Mouse (Mus musculus) stomach, postnatal 0 days (tissue): ENCODE measurements at regions not wholly inside any gene's neighbourhood (a gene's known extent, or its start where the extent isn't known, plus 50 kb on each side); places are given as distances from the start of the nearest gene placed in this dataset.
A peak's percentile ranks its signal among the peaks of the same experiment; 100 is the strongest.

ENCODE experiments used
- ATAC-seq: fragments of 200-750 bp; cut with Nextera tagmentation; 2 replicates; pipeline ENCODE4 v1.8.0; 2017; ENCODE audit not compliant: low FRiP score, low TSS enrichment
- DNase-seq: peaks from one replicate; pipeline ENCODE4 v3.0.0-alpha.2; 2016; ENCODE audit warnings: low spot score
- H3K27ac ChIP-seq: fragments of 300-500 bp; sonication (generic); replicated peaks from 2 replicates; pipeline ENCODE4 v1.5.1; 2014; ENCODE audit warnings: mild to moderate bottlenecking, control low read depth
- H3K27me3 ChIP-seq: fragments of 300-500 bp; sonication (generic); 2 replicates; pipeline ENCODE4 v1.6.1; 2014; ENCODE audit warnings: low read length; ENCODE audit not compliant: control insufficient read depth, insufficient read depth
- H3K36me3 ChIP-seq: fragments of 300-500 bp; sonication (generic); 2 replicates; pipeline ENCODE4 v1.6.1; 2014; ENCODE audit warnings: low read length, mixed read lengths; ENCODE audit not compliant: control insufficient read depth, insufficient read depth
- H3K4me1 ChIP-seq: fragments of 300-500 bp; sonication (generic); replicated peaks from 2 replicates; pipeline ENCODE4 v1.6.1; 2014; ENCODE audit warnings: antibody characterized with exemption; ENCODE audit not compliant: control insufficient read depth, insufficient read depth
- H3K4me2 ChIP-seq: fragments of 300-500 bp; sonication (generic); replicated peaks from 2 replicates; pipeline ENCODE4 v1.6.1; 2014; ENCODE audit warnings: low read depth, mild to moderate bottlenecking, control low read depth, moderate library complexity
- H3K4me3 ChIP-seq: fragments of 300-500 bp; sonication (generic); 2 replicates; pipeline ENCODE4 v1.5.1; 2014; ENCODE audit warnings: low read depth, low read length, control low read depth
- H3K9ac ChIP-seq: fragments of 300-500 bp; sonication (generic); 2 replicates; pipeline ENCODE4 v1.6.1; 2014; ENCODE audit warnings: mild to moderate bottlenecking, low read length, control low read depth, mixed read lengths
- H3K9me3 ChIP-seq: fragments of 300-500 bp; sonication (generic); 2 replicates; pipeline ENCODE4 v1.6.1; 2016; ENCODE audit warnings: low read length; ENCODE audit not compliant: control insufficient read depth
- CTCF ChIP-seq: IDR thresholded peaks from 2 replicates; pipeline ENCODE4 v1.5.1; 2016; ENCODE audit warnings: antibody characterized with exemption, low read depth, mild to moderate bottlenecking, moderate library complexity
- EP300 ChIP-seq: optimal IDR thresholded peaks from 2 replicates; pipeline ENCODE3; 2016; ENCODE audit warnings: antibody characterized with exemption
- WGBS: fragments of 180-500 bp; shearing (Covaris S2); extraction: QIAGEN DNeasy Blood & Tissue Kit; methylation state at CpG from one replicate; pipeline ENCODE4 v1.1.7; 2014; 5-methylcytosine and 5-hydroxymethylcytosine counted together

DNA sequence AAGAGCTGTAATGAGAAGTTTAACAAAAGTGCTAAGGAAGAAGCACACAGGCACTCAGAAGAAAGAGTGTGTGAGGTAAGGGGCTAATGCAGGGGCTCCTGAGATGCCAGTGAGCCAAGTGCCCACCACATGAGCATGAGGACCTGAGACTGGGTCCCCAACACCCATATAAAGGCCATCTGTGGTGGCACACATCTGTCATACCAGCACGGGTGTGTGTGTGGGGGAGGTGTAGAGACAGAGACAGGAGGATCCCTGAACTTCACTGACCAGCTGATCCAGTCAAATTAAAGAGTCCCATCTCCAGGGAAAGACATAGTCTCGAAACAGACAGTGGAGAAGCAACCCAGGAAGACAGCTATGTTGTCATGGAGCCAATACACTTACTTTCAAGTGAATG lies 70.6 kb upstream of the Gli2 start:
- no peak overlapping the region for H3K4me2 ChIP-seq
- no peaks in the 10 kb centered on the region for H3K4me1 ChIP-seq
- TF ChIP-seq CTCF (no peak), EP300 (no peak)
- ATAC-seq (no peak), DNase-seq (no peak)
- H3K27me3 ChIP-seq, result no peaks in the 10 kb centered on the region
- 83% methylated on average over 2 of the region's 2 CpGs for WGBS
- no peak overlapping the region for H3K27ac ChIP-seq
- no peak overlapping the region for H3K4me3 ChIP-seq
- H3K9ac ChIP-seq, result no peak overlapping the region
- no peaks in the 10 kb centered on the region for H3K9me3 ChIP-seq
- no peaks in the 10 kb centered on the region for H3K36me3 ChIP-seq

GRCm38 (mm10) chr1:119123402-119123801 lies 70.0 kb upstream of the Gli2 start:
- Histone ChIP-seq H3K4me1 (no peaks in the 10 kb centered on the region), H3K27me3 (no peaks in the 10 kb centered on the region), H3K27ac (no peak overlapping the region), H3K9me3 (no peaks in the 10 kb centered on the region), H3K4me2 (no peak overlapping the region), H3K4me3 (no peak overlapping the region), H3K36me3 (no peaks in the 10 kb centered on the region), H3K9ac (no peak overlapping the region)
- 22% methylated on average over 3 of the region's 3 CpGs for WGBS
- TF ChIP-seq CTCF (no peak), EP300 (no peak)
- ATAC-seq (no peak), DNase-seq (no peak)

GRCm38 (mm10) chr1:119122975-119123374 lies 69.6 kb upstream of the Gli2 start:
- 55% methylated on average over 6 of the region's 6 CpGs for WGBS
- H3K36me3 ChIP-seq, result no peaks in the 10 kb centered on the region

GRCm38 (mm10) chr1:119119863-119120569 lies 66.6 kb upstream of the Gli2 start:
- Histone ChIP-seq H3K9me3 (no peaks in the 10 kb centered on the region), H3K27ac (no peak overlapping the region), H3K4me3 (no peak overlapping the region), H3K9ac (no peak overlapping the region), H3K4me2 (no peak overlapping the region), H3K36me3 (no peaks in the 10 kb centered on the region), H3K4me1 (no peaks in the 10 kb centered on the region), H3K27me3 (no peaks in the 10 kb centered on the region)
- DNase-seq (peak; percentile 38), ATAC-seq (no peak; the same call in 1 of the 2 replicates)
- 42% methylated on average over 8 of the region's 8 CpGs for WGBS
- TF ChIP-seq EP300 (no peak), CTCF (peak; percentile 60)

More at GRCm38 (mm10) chr1:119122975-119123374, 69.6 kb upstream of the Gli2 start:
- Histone ChIP-seq H3K9ac (no peak overlapping the region), H3K4me3 (no peak overlapping the region), H3K9me3 (no peaks in the 10 kb centered on the region), H3K4me1 (no peaks in the 10 kb centered on the region), H3K4me2 (no peak overlapping the region), H3K27me3 (no peaks in the 10 kb centered on the region), H3K27ac (no peak overlapping the region)
- no peak for DNase-seq
- no peak for ATAC-seq
- TF ChIP-seq CTCF (no peak), EP300 (no peak)

GRCm38 (mm10) chr1:119115106-119115674 lies 61.8 kb upstream of the Gli2 start:
- no peaks in the 10 kb centered on the region for H3K36me3 ChIP-seq
- no peak overlapping the region for H3K4me3 ChIP-seq
- H3K4me1 ChIP-seq, result no peaks in the 10 kb centered on the region
- no peak for ATAC-seq
- H3K27me3 ChIP-seq, result no peaks in the 10 kb centered on the region
- H3K4me2 ChIP-seq, result no peak overlapping the region
- no peak overlapping the region for H3K9ac ChIP-seq
- no peak for TF ChIP-seq EP300
- TF ChIP-seq CTCF, result no peak
- WGBS, result 81% methylated on average over 7 of the region's 7 CpGs
- no peaks in the 10 kb centered on the region for H3K9me3 ChIP-seq
- no peak overlapping the region for H3K27ac ChIP-seq
- DNase-seq, result no peak

DNA sequence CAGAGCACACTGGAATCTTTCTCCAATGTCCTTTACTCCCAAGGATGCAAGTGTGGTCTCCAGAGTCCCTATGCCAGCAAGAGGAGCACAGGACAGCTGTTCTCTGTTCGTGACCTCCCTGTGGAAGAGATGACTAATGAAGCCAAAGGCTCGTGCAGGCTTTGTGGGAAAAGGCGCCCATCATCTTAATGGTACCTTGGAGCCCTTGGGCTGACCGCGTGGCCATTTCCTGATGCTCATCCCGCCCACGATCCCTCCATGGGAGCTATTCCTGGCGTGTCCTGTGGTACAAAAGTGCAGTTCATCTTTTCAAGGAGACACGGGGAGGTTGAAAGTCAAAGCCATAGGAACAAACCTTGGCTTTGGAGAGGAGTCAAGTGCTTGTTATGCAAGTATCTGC lies 55.2 kb upstream of the Gli2 start:
- H3K9ac ChIP-seq, result no peak overlapping the region
- no peaks in the 10 kb centered on the region for H3K36me3 ChIP-seq
- ATAC-seq (no peak), DNase-seq (no peak)
- no peaks in the 10 kb centered on the region for H3K9me3 ChIP-seq
- no peak overlapping the region for H3K4me2 ChIP-seq
- H3K27me3 ChIP-seq, result no peaks in the 10 kb centered on the region
- TF ChIP-seq EP300 (no peak), CTCF (no peak)
- H3K4me3 ChIP-seq, result no peak overlapping the region
- no peak overlapping the region for H3K27ac ChIP-seq
- 64% methylated on average over 9 of the region's 9 CpGs for WGBS
- H3K4me1 ChIP-seq, result no peaks in the 10 kb centered on the region
